Mouse (Mus musculus): ENCODE measurements at regions not wholly inside any gene's neighbourhood (a gene's known extent, or its start where the extent isn't known, plus 50 kb on each side); places are given as distances from the start of the nearest gene placed in this dataset.

GRCm38 (mm10) chr9:87784872-87785271 is 53.8 kb upstream of the Tbx18 start:
- in situ Hi-C loops (cut with MboI, MseI): no loop called here

GRCm38 (mm10) chr9:87811746-87812145 is 80.7 kb upstream of the Tbx18 start:
- in situ Hi-C loops (cut with MboI, MseI): no loop called here

- in situ Hi-C loops (cut with MboI, MseI): no loop called here
These were observed 91.2 kb upstream of the Tbx18 start for GRCm38 (mm10) chr9:87822276-87822675.

GRCm38 (mm10) chr9:87824691-87825230 is 93.7 kb upstream of the Tbx18 start:
- in situ Hi-C loops (cut with MboI, MseI): no loop called here

- in situ Hi-C loops (cut with MboI, MseI): no loop called here
These were observed 112.8 kb upstream of the Tbx18 start for GRCm38 (mm10) chr9:87843898-87844297.

GRCm38 (mm10) chr9:87844453-87844852 is 113.4 kb upstream of the Tbx18 start:
- in situ Hi-C loops (cut with MboI, MseI): no loop called here

- in situ Hi-C loops (cut with MboI, MseI): no loop called here
These were observed 117.8 kb upstream of the Tbx18 start for GRCm38 (mm10) chr9:87848882-87849281.

GRCm38 (mm10) chr9:87850133-87850532 is 119.1 kb upstream of the Tbx18 start:
- in situ Hi-C loops (cut with MboI, MseI): no loop called here

- in situ Hi-C loops (cut with MboI, MseI): no loop called here
These were observed 130.5 kb upstream of the Tbx18 start for GRCm38 (mm10) chr9:87861588-87861987.

- in situ Hi-C loops (cut with MboI, MseI): no loop called here
These were observed 134.2 kb upstream of the Tbx18 start for GRCm38 (mm10) chr9:87865236-87865635.

- in situ Hi-C loops (cut with MboI, MseI): no loop called here
These were observed 141.4 kb upstream of the Tbx18 start for GRCm38 (mm10) chr9:87872384-87872905.

GRCm38 (mm10) chr9:87882587-87882986 is 151.5 kb upstream of the Tbx18 start:
- in situ Hi-C loops (cut with MboI, MseI): no loop called here

- in situ Hi-C loops (cut with MboI, MseI): no loop called here
These were observed 152.0 kb upstream of the Tbx18 start for GRCm38 (mm10) chr9:87883069-87883468.

- in situ Hi-C loops (cut with MboI, MseI): no loop called here
These were observed 163.0 kb upstream of the Tbx18 start for GRCm38 (mm10) chr9:87894051-87894450.

GRCm38 (mm10) chr9:87894596-87894995 is 163.5 kb upstream of the Tbx18 start:
- in situ Hi-C loops (cut with MboI, MseI): no loop called here

- in situ Hi-C loops (cut with MboI, MseI): no loop called here
These were observed 164.5 kb upstream of the Tbx18 start for GRCm38 (mm10) chr9:87895526-87895925.

GRCm38 (mm10) chr9:87897336-87897735 is 166.3 kb upstream of the Tbx18 start:
- in situ Hi-C loops (cut with MboI, MseI): no loop called here

GRCm38 (mm10) chr9:87899368-87899767 is 168.3 kb upstream of the Tbx18 start:
- in situ Hi-C loops (cut with MboI, MseI): no loop called here

- in situ Hi-C loops (cut with MboI, MseI): loop anchor here (25.0 kb wide), 1 partner anchor 888 kb away; no protein-coding TSS in a partner anchor
These were observed 168.7 kb upstream of the Tbx18 start for GRCm38 (mm10) chr9:87899800-87900199.

- in situ Hi-C loops (cut with MboI, MseI): loop anchor here (25.0 kb wide), 1 partner anchor 866 kb away; no protein-coding TSS in a partner anchor
These were observed 190.2 kb upstream of the Tbx18 start for GRCm38 (mm10) chr9:87921291-87921690.

- in situ Hi-C loops (cut with MboI, MseI): no loop called here
These were observed 194.1 kb upstream of the Tbx18 start for GRCm38 (mm10) chr9:87925151-87925550.

- in situ Hi-C loops (cut with MboI, MseI): no loop called here
These were observed 202.2 kb upstream of the Tbx18 start for GRCm38 (mm10) chr9:87933230-87933629.

GRCm38 (mm10) chr9:87952426-87952825 is 221.4 kb upstream of the Tbx18 start:
- in situ Hi-C loops (cut with MboI, MseI): no loop called here

- in situ Hi-C loops (cut with MboI, MseI): no loop called here
These were observed 223.9 kb upstream of the Tbx18 start for GRCm38 (mm10) chr9:87954941-87955340.
